Mouse (Mus musculus): ENCODE data around the gene Gdf7.

The Gdf7 gene

DNA sequence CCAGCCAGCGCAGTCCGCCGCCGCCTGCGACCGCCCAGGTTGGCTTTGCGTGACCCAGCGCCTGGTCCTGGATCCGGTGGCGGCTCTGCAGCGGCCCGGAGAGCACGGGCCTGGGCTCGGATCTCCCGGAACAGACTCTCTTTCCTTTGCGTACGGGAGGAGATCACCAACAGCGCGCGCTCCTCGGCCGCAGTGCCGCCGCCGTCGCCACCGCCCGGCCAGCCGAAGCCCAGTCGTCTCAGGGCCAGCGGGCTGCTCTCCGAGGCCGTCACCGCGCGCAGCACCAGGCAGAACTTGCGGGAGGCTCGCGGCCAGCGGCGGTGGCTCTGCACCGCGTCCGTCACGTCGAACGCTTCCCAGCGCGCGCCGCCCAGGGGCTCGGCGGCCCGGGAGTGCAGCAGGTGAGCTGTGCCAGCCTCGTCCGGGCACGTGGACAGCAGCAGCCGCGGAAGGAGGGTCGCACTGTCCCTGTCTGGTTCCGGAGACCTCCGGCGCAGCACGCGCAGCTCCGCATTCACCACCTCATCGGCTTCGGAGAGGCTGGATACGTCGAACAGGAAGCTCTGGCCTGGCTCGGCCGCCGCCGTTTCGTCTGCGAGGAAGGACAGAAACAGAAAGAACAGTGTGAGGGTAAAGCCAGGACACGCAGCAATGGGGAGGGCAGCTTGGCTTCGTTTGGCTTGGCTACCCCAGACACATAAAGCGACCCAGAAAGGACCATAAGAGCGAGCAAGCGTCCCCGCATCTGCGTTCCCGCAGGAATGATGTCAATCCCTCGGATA is 3.2 kb downstream of the Gdf7 start:
- CTCF ChIA-PET, result no interaction called here

DNA sequence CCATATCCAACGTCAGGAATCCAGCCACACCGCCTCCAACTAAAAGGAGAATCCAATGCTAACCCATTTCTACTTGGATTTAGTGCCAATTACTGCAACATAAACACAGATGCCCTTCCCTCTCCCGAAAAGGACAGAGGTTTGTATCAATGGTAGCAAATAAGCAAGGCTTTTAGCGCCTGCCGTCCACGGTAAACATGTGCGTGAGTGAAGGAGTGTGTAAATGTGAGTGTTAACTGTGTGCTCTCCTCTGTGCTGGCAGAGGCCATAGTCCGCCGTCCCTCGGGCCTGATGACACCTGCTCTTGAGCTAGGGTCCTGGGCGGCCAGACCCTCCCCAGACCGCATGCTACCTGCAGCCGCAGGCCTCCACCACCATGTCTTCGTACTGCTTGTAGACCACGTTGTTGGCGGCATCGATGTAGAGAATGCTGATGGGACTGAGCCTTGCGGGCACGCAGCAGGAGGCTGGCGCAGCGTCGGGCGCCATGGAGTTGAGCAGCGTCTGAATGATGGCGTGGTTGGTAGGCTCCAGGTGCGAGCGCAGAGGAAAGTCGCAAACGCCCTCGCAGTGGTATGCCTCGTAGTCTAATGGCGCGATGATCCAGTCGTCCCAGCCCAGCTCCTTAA is 4.1 kb downstream of the Gdf7 start:
- CTCF ChIA-PET, result no interaction called here

DNA sequence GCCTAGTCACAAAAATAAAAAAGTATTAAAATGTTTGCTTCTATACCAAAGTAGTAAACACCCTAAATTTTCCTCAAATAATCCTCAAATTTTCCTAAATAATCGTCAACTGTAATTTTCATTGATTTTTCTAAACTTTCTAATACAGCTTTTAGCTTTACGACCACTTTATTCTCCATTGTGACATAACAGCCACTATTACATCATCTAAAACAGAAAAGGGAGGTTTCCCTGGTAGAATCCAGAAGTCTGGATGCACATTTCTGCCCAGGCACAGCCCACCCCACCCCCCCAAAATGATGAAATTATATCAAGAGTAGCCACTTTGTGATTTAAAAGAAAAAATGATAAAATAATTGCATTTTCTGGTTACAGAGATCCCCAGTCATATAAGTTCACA is 5.6 kb downstream of the Gdf7 start:
- CTCF ChIA-PET, result no interaction called here

DNA sequence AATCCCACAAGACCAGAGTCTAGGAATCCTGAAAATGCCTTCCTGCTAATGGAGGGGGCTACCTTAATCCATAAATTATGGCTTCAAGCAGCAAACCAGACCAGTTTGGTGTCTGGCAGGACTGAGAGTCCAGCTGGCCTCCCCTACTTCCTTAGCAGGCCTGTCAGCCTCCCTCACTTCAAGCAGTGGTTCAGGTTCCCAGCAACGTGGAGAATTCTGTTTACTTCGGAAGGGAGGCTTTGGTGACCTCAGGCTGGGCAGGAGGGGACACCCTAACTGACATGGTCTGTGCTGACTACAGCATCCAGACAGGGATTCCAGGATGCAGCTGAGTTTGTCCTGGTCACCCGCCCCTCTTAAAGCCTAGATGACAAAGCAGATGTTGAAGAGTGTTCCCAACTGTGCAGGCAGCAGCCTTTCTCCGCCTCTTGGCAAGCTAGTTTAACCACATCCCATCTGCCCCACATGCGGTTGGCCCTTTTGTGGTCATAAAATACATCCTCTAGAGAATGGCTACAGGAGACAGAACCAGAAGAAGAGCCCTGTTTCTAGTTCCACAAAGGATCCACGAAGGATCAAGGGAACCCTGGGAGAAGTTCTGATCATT is 6.3 kb downstream of the Gdf7 start:
- CTCF ChIA-PET, result no interaction called here

DNA sequence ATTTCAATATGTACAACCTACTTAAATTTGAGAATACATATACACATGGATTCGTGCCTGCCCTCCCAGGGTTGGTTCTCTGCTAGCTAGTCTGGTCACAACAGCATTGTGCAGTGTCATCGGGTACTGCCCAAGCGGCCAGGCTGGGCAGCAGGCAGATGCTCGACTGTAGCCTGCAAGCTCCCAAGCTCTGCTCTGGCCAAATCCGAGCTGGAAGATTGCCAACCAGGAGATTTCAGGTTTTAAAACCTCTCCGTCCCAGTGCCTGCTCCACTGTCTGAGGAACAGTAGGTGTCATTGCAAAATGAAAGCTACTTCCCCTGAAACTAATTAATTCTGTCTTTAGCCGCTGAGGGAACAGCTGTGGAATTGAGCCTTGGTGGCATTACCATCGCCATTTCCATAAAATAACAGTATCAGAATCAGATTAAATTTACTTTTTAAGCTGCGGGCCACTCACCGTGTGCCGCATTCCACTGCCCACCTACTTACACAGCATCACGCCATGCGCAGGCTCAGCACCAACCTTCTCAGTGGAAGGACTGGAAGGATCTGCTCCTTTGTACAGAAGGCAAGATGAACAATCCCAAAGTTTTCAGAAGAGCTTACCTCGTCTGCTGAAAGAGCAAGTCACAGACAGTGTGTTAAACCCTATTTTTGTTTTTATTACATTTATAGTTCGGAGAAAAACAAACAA is 10.4 kb downstream of the Gdf7 start:
- CTCF ChIA-PET, result no interaction called here

DNA sequence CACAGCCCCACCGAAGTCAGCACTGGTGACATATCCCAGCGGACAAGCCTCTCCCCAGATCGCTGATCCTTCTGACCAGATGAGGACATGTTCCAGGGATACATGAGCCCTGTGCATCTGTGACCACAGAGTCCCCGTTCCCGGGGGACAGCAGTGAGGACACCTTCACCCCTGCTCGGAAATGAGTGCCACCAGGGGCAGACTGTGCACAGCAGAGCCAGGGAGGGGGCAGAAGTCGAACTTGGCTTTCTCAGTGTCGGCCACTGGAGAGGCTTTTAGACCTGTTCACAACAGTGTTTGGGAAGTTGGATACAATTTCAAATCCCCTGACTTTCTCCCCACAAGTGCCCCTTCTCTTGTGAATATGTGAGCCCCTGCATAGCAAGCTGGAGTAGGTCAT is 12.3 kb downstream of the Gdf7 start:
- CTCF ChIA-PET, result no interaction called here

DNA sequence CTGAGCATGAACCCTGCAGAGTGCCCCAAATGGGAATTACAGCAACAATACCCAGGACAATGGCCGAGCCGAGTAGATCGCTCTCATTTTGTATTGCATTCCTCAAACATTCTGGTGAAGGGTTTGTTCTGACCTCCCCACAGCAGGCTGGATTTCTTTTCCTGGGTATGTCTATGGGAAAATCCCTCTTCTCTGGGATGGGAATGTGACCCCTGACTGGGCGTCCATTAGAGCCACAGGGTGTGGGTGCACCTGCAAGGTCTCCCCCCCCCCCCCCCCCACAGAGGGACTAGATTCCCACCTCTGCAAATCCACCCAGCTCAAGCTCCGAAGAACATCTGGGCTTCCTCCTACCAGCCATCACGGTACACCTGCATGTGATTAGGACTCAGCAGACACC is 12.7 kb downstream of the Gdf7 start:
- CTCF ChIA-PET, result no interaction called here

DNA sequence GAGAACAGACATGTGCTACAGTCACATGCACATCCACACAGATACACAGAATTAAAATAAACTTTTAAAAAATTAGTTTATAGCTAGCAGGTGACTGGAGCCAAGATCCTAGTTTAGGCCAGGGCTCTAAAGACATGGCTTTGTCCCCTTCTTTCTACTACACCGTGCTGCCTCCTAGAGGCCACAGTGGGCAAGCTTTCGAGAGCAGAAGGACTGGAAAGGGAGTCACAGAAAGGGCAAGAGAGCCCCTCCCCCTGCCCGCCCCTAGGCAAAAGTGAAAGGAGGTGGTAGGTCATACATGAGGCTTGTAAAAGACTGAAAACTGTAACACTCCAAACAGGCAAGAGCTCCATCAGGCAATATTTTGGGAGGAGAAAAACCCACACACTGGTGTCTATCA is 13.8 kb downstream of the Gdf7 start:
- CTCF ChIA-PET, result interaction anchor here (0.5 kb wide), 1 partner anchor 81 kb away, joined by 3 read pairs; no protein-coding TSS in a partner anchor

DNA sequence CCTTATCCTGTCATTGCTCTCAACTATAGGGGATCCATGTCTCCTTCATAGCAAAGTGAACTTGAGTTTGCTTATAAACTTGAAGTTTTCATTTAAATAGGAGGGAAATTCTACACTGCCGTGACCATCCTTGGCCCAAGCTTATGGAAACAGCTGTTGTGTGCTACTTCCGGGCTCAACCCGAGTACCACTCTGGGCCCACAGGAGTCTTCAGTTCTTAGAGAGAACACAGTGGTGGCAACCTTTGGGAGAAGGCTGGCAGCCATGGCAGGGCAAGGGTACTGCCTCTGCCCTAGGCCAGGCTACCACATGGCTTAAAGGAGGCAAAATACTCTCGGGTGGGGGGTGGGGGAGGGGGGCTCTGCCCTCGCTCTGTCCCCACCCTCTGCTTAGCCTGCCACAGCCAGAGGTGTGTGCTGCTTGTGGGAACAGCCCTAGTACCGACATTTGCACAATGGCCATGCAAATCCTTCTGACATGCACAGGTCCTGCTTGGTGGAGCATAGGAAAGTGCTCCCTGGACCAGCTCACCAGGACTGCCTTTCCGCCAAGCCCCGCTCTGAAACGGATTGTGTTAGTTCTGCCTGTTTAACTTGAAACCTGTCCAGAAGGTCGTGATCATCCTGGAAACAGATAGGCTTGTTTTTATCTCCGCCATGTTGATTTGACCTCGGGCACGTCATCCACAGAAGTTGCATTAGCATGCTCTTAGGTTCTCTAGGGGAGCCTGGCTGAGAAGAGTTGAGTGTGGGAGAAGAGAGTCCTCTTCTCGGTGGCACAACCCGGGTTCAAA is 20.3 kb downstream of the Gdf7 start:
- CTCF ChIA-PET, result no interaction called here

DNA sequence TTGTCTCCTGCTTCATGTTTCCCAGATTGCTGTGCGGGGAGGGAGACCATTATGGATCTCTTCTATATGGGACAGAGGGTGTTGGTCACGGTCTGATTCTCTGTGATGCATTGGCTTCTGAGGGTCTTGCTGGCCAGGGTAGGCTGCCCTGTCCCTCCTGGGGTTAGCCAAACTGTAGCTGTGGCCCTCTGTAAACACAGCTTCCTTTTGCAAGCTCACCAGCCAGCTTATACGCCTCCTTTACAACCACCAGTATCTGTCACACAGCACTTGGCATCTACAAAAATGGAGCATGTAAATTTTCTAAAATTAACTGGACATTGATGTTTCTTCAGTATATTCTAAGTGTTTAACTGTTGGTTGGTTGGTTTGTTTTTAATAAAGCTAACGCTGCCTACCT is 26.3 kb downstream of the Gdf7 start:
- CTCF ChIA-PET, result no interaction called here

DNA sequence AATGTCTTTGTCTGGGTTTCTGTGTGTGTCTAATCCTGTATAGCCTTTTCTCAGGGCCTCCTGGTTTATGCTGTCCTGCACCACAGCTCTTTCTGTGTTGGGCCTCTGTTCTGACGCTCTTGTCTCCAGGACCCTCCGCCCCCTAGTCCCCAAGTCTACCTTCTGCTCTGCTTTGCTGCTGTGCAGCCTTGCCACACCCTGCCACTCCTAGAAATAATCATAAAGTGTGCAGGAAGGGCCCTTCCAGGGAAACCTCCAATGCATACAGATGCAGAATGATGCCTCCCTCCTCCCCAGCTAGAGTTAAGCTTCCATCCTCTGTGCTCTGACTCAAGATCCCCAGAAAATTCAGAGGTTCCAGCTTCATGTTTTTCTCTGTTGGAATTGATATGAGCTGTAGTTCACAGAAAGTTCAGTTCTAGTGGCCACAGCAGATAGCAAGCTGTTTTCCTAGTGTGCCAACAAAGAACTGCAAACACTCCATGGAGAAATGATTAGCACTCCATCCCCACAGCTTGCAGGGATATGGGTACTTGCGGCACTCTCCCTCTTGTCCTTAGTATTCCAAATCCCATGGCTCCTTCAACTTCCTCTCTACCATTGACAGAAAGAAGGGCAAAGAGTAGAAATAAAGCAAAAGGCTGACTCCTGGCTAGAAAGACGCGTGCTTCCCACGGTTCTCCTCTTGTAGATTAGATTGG is 28.1 kb downstream of the Gdf7 start:
- CTCF ChIA-PET, result no interaction called here

DNA sequence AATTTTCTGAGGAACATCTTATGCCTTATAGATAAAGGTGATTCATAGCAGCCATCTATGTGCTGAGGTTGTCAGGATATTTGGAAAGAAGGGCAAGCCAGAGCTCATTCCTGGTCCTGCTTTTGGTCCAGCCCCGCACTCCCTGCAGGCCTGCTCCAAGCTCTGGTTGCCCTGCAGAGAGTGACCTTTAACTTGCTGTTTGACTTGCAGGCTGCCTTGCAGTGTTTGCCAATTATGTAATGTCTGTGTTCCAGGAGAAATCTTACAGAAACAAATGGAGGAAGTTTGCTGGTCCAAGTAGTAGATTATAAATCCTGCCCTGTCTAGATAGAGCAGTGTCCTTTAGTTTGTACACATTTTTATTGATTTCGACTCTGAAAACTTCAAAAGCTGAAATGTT is 30.3 kb downstream of the Gdf7 start:
- CTCF ChIA-PET, result no interaction called here

DNA sequence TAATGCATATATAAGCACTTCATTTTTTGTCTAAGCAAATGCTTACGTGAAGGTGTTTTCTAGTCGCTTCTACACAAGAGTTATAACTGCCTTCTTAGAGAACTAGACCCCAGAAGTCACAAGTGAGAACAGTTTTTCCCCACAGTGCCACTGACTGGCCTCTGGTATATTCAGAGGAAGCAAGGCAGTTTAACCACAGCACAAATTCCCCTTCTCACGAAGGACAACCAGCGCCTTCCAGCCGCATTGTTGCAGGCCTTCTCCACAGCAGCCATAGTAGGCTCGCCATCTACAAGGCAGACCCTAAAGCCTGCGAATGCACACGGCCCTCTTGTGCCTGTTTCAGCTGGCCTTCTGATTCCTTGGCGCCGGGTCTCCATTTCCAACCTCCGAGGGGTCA is 32.1 kb downstream of the Gdf7 start:
- CTCF ChIA-PET, result no interaction called here

DNA sequence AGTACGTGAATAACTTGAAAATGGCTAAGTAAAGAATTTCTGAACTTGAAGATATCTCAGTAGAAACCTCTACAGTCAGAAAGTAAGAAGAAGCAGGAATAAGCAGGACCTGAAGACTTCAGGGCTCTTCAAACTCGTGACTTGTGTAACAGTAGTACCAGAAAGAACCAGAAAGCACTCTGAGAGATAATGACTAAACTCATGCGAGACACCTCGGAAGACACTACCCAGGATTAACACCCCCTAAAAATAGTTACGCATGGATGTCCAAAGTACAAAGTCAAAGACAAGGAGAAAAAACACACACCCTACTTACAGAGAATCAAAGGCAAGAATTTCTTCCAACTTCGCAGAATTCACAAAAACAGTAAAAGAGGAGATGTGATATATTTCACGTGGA is 35.4 kb downstream of the Gdf7 start:
- CTCF ChIA-PET, result no interaction called here

DNA sequence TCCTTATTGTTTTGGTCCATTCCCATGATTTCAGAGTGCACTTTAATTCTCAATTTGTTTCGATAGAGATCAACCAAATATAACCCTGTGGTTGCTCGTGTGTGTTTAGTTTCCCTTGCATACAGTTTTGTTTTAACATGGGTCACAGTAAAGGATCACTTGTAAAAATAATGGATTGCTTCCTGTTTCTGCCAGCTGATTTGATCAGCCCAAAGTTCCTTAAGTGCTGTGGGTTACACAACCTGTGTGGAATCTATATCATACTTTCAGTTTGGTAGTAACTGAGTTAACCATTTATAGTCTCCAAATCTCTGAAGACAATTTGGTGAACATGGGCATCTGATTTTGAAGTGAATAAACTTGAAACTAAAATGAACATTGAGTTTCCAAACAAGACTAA is 41.5 kb downstream of the Gdf7 start:
- CTCF ChIA-PET, result no interaction called here
